29 mouse cellular contexts compared by ENCODE assay signal in the genomic region with DNA sequence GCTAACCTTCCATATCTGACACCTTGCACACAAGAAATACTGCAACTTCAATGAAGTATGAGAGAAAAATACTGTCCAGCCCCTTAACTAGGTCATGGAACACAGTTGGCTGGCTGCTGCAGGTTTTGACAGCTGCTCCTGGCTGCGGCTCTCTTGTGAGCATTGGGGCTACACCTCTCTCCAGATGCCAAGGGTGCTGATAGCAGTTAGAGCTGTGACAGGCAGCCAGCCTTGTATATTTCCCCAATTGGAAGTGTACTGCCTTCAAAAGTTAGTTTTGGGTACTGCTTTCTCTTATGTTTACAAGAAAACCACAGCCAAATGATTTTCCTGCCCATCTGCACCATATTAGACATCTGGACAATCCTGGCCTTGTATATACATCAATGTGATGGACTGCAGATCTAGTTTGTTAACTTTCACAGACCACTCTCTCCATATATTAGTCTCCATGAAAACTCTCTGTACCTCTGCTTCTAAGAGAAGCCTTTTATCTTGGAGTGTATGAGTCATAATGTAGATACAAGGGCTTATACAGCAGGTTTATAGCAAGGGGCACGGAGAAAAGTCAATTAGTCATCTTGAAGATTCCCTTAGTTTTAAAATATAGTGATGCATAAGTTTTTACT.
DNase-seq lines count a peak whose midpoint lies in the region; ATAC-seq and TF ChIP-seq lines count a peak whose summit lies in the region.
"Had no signal": no experiment of that assay in that cellular context is flagged by ENCODE, and none has a peak within 500 bp of the region (broad histone marks: within the 10 kb centered on the region; RNA-seq: fewer than 3 reads in every experiment).

No protein-coding gene starts in this region.

- no peak for TF ChIP-seq POLR2A in limb, embryonic 14.5 days (IDR thresholded peaks at IDR 0.05; ENCODE audit: borderline replicate concordance, extremely low read depth, insufficient read depth, insufficient read length)

- no peaks in the 10 kb centered on the region for H3K27me3 ChIP-seq in stomach, embryonic 14.5 days (ENCODE audit: control insufficient read depth, insufficient read depth, low read length)
- H3K27me3 ChIP-seq in stomach, postnatal 0 days (ENCODE audit: control insufficient read depth, insufficient read depth, low read length), result no peaks in the 10 kb centered on the region
- no peaks in the 10 kb centered on the region for H3K27me3 ChIP-seq in limb, embryonic 14.5 days (ENCODE audit: control insufficient read depth, insufficient read depth, low read length)
- no peaks in the 10 kb centered on the region for H3K27me3 ChIP-seq in intestine, postnatal 0 days (replicated peaks; ENCODE audit: control insufficient read depth, insufficient read depth, low read length)
- H3K27me3 ChIP-seq: CH12.LX; heart, embryonic 15.5 days; kidney, embryonic 15.5 days; limb, embryonic 15.5 days; liver, embryonic 13.5 days; midbrain, embryonic 15.5 days; neural tube, embryonic 15.5 days had no signal

- H3K4me3 ChIP-seq in stomach, embryonic 14.5 days (ENCODE audit: low read depth, low read length), result no peak overlapping the region
- no peak overlapping the region for H3K4me3 ChIP-seq in stomach, postnatal 0 days (ENCODE audit: low read depth, low read length)
- H3K4me3 ChIP-seq in limb, embryonic 14.5 days (replicated peaks; ENCODE audit: low read length), result no peak overlapping the region
- H3K4me3 ChIP-seq in intestine, postnatal 0 days (ENCODE audit: low read depth, low read length), result no peak overlapping the region
- H3K4me3 ChIP-seq: gastrocnemius, adult 2 months; heart, embryonic 15.5 days; kidney, embryonic 15.5 days; limb, embryonic 15.5 days; liver, embryonic 13.5 days; midbrain, embryonic 10.5 days; midbrain, embryonic 15.5 days; neural tube, embryonic 15.5 days had no signal

- H3K9ac ChIP-seq in stomach, embryonic 14.5 days (replicated peaks; ENCODE audit: low read depth, low read length), result no peak overlapping the region
- no peak overlapping the region for H3K9ac ChIP-seq in stomach, postnatal 0 days (ENCODE audit: low read length)
- no peak overlapping the region for H3K9ac ChIP-seq in limb, embryonic 14.5 days (ENCODE audit: low read depth, low read length, severe bottlenecking)
- no peak overlapping the region for H3K9ac ChIP-seq in intestine, postnatal 0 days (ENCODE audit: low read depth, low read length)
- H3K9ac ChIP-seq: heart, embryonic 15.5 days; hindbrain, embryonic 14.5 days; kidney, embryonic 15.5 days; limb, embryonic 15.5 days; liver, embryonic 13.5 days; midbrain, embryonic 15.5 days; neural tube, embryonic 15.5 days had no signal

- no peak overlapping the region for H3K27ac ChIP-seq in stomach, embryonic 14.5 days (ENCODE audit: low read length)
- H3K27ac ChIP-seq in stomach, postnatal 0 days (replicated peaks), result no peak overlapping the region
- no peak overlapping the region for H3K27ac ChIP-seq in limb, embryonic 14.5 days (replicated peaks; ENCODE audit: low read depth, low read length)
- H3K27ac ChIP-seq in intestine, postnatal 0 days (ENCODE audit: low read depth, low read length), result no peak overlapping the region
- H3K27ac ChIP-seq: gastrocnemius, adult 2 months; heart, embryonic 15.5 days; hindbrain, embryonic 14.5 days; kidney, embryonic 15.5 days; limb, embryonic 15.5 days; liver, embryonic 13.5 days; midbrain, embryonic 10.5 days; midbrain, embryonic 15.5 days; neural tube, embryonic 15.5 days had no signal

- 14% methylated on average over 2 of the region's 2 CpGs for WGBS in stomach, embryonic 14.5 days
- WGBS in stomach, postnatal 0 days, result 29% methylated on average over 2 of the region's 2 CpGs
- WGBS in limb, embryonic 14.5 days, result 29% methylated on average over 2 of the region's 2 CpGs
- WGBS in intestine, postnatal 0 days, result 34% methylated on average over 2 of the region's 2 CpGs

- no peak for TF ChIP-seq EP300 in stomach, postnatal 0 days (optimal IDR thresholded peaks at IDR 0.05)

- no peak overlapping the region for H3K4me2 ChIP-seq in stomach, embryonic 14.5 days (replicated peaks; ENCODE audit: low read depth, low read length)
- H3K4me2 ChIP-seq in stomach, postnatal 0 days (replicated peaks; ENCODE audit: low read depth), result no peak overlapping the region
- H3K4me2 ChIP-seq in limb, embryonic 14.5 days (replicated peaks; ENCODE audit: low read depth, low read length, severe bottlenecking), result no peak overlapping the region
- no peak overlapping the region for H3K4me2 ChIP-seq in intestine, postnatal 0 days (replicated peaks; ENCODE audit: low read depth)
- H3K4me2 ChIP-seq: heart, embryonic 15.5 days; hindbrain, embryonic 14.5 days; kidney, embryonic 15.5 days; limb, embryonic 15.5 days; liver, embryonic 13.5 days; midbrain, embryonic 15.5 days; neural tube, embryonic 15.5 days had no signal

- peak; percentile 53; the same call in 1 of the 2 replicates for ATAC-seq in stomach, embryonic 14.5 days (ENCODE audit: insufficient number of reproducible peaks, insufficient read depth, low FRiP score, low read depth)
- ATAC-seq in stomach, postnatal 0 days (ENCODE audit: low FRiP score, low TSS enrichment), result no peak
- ATAC-seq in limb, embryonic 14.5 days (ENCODE audit: low FRiP score, low read depth), result no peak
- ATAC-seq in intestine, postnatal 0 days, result no peak
- ATAC-seq: activated CD4-positive, CD25-positive, alpha-beta regulatory T cell, adult 4 months; forebrain, embryonic 14.5 days; midbrain, embryonic 15.5 days had no signal

- H3K36me3 ChIP-seq in stomach, embryonic 14.5 days (ENCODE audit: control insufficient read depth, insufficient read depth, low read length), result no peaks in the 10 kb centered on the region
- H3K36me3 ChIP-seq in stomach, postnatal 0 days (ENCODE audit: control insufficient read depth, insufficient read depth, low read length), result no peaks in the 10 kb centered on the region
- no peaks in the 10 kb centered on the region for H3K36me3 ChIP-seq in limb, embryonic 14.5 days (ENCODE audit: control insufficient read depth, insufficient read depth, low read length)
- no peaks in the 10 kb centered on the region for H3K36me3 ChIP-seq in intestine, postnatal 0 days (ENCODE audit: control insufficient read depth, insufficient read depth)
- H3K36me3 ChIP-seq: heart, embryonic 15.5 days; kidney, embryonic 15.5 days; limb, embryonic 15.5 days; liver, embryonic 13.5 days; midbrain, embryonic 10.5 days; midbrain, embryonic 15.5 days; neural tube, embryonic 15.5 days had no signal

- no peaks in the 10 kb centered on the region for H3K9me3 ChIP-seq in stomach, embryonic 14.5 days (ENCODE audit: control insufficient read depth, low read depth, low read length)
- H3K9me3 ChIP-seq in stomach, postnatal 0 days (ENCODE audit: control insufficient read depth, low read length), result no peaks in the 10 kb centered on the region
- no peaks in the 10 kb centered on the region for H3K9me3 ChIP-seq in limb, embryonic 14.5 days (ENCODE audit: control insufficient read depth, low read length)
- H3K9me3 ChIP-seq in intestine, postnatal 0 days (ENCODE audit: control insufficient read depth), result no peaks in the 10 kb centered on the region
- H3K9me3 ChIP-seq: heart, embryonic 15.5 days; kidney, embryonic 15.5 days; limb, embryonic 15.5 days; liver, embryonic 13.5 days; midbrain, embryonic 10.5 days; midbrain, embryonic 15.5 days; neural tube, embryonic 15.5 days had no signal

- DNase-seq in embryo, embryonic 10 days (ENCODE audit: low spot score), result peak; percentile 4
- DNase-seq in embryo, embryonic 9.5 days (ENCODE audit: extremely low spot score), result no peak
- no peak for DNase-seq in stomach, postnatal 0 days (ENCODE audit: low spot score)
- peak; percentile 7 for DNase-seq in limb, embryonic 14.5 days (ENCODE audit: low spot score)
- DNase-seq in retina, postnatal 7 days (ENCODE audit: low read depth, low spot score), result peak; percentile 1
- no peak for DNase-seq in layer of hippocampus, adult 9-11 months
- DNase-seq: adrenal gland, adult 2 months; adrenal gland, postnatal 36 days; cerebellum, adult 2 months; cerebellum, postnatal 14 days; gastrocnemius, adult 2 months; heart, postnatal 4 days; kidney, adult 11 months; kidney, postnatal 36 days; liver, embryonic 13.5 days; lung, adult 18-20 months; lung, postnatal 10 days had no signal

- no peak for TF ChIP-seq CTCF in stomach, postnatal 0 days (IDR thresholded peaks at IDR 0.05; ENCODE audit: low read depth)
- TF ChIP-seq CTCF in intestine, postnatal 0 days (IDR thresholded peaks at IDR 0.05; ENCODE audit: low read depth), result no peak

- no peaks in the 10 kb centered on the region for H3K4me1 ChIP-seq in stomach, embryonic 14.5 days (ENCODE audit: control insufficient read depth, insufficient read depth, low read length)
- H3K4me1 ChIP-seq in stomach, postnatal 0 days (replicated peaks; ENCODE audit: control insufficient read depth, insufficient read depth), result no peaks in the 10 kb centered on the region
- H3K4me1 ChIP-seq in limb, embryonic 14.5 days (ENCODE audit: control insufficient read depth, insufficient read depth, low read length), result no peaks in the 10 kb centered on the region
- no peaks in the 10 kb centered on the region for H3K4me1 ChIP-seq in intestine, postnatal 0 days (replicated peaks; ENCODE audit: control insufficient read depth, insufficient read depth, low read length)
- H3K4me1 ChIP-seq: heart, embryonic 15.5 days; kidney, embryonic 15.5 days; limb, embryonic 15.5 days; liver, embryonic 13.5 days; midbrain, embryonic 15.5 days; neural tube, embryonic 15.5 days had no signal

Comparison
In these comparisons a context has a peak if more than half of its experiments do, and no peak if none do; other contexts are left out.
1. DNase-seq: peak in embryo, embryonic 10 days (single experiment), limb, embryonic 14.5 days (single experiment) and retina, postnatal 7 days (single experiment); none in embryo, embryonic 9.5 days (single experiment), stomach, postnatal 0 days (single experiment) and layer of hippocampus, adult 9-11 months (single experiment).